Mouse (Mus musculus) heart, adult 18-20 months (tissue): Measurements from ENCODE around the gene Susd1. TPM values are rescaled to one million over a fixed set of nuclear protein-coding genes. Genes with fewer than 3 reads are reported as not detected.

ENCODE experiments used
- DNase-seq, 2 experiments: peaks; one replicate each; pipeline ENCODE4 v3.0.0; 2021 to 2022; ENCODE audit warnings: mixed read lengths in 1 of 2
- long read RNA-seq, 2 experiments: library from polyadenylated mRNA; stranded (forward); transcript quantifications; one replicate each; pipeline ENCODE4 v2.0.0; 2021
- total RNA-seq, 2 experiments: library from RNA; stranded (reverse); gene quantifications; 2 replicates each; pipeline ENCODE4 v1.2.3; 2021

Susd1 gene
- 1 to 10 TPM in 1 of 2 experiments, under 1 TPM in 1; 0.95 to 1.4 TPM for total RNA-seq
- long read RNA-seq, experiment 1, partial matches to known transcripts: 0 of 2 reads
- long read RNA-seq, experiment 1, other reads (novel, unspliced or antisense): 2 of 2 reads
- long read RNA-seq, experiment 2: 0 reads

DNA sequence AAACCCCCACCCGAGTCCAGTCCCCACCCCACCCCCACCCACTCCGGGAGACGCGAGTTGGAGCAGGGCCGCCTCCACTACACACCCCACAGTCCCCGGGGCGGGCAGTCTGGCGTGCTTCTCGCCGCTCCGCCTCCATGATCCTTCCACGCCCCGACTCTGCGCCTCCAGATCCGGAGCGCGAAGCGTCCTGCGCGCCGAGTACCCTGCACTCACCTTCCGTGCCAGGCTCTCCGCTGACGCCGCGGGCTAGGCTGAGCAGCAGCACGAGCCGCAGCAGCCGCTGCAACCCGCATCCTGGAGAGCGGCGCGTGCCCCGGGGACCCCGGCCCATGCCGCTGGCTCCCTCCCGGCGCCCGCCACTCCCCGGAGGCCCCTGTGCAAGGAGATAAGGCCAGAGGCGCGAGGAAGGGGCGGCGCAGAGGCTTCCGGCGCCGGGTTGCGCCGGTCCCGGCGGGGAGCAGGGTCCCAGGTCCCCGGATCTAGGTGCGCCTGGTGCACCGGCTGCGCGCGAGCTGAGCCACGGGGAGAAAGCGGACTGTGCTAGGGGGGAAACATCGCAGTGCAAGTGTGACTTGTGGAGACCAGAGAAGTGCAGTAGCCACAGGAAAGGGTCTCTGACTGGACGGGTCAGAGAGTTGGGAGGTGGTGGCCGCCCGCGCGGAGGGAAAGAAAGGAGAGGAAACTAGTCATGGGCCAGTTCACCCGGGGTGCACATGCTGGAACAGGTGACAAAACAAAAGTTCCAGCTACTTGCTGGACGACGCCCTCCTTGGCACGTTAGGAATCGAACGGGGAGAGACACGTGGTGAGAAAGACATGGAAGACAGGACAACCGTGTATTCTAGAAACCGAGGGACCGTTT lies at the start of gene Susd1:
Gene Susd1 (minus strand): TSS at position 644 of the 865 bp plus-strand sequence.
- DNase-seq: peak; percentile 56 to 59

DNA sequence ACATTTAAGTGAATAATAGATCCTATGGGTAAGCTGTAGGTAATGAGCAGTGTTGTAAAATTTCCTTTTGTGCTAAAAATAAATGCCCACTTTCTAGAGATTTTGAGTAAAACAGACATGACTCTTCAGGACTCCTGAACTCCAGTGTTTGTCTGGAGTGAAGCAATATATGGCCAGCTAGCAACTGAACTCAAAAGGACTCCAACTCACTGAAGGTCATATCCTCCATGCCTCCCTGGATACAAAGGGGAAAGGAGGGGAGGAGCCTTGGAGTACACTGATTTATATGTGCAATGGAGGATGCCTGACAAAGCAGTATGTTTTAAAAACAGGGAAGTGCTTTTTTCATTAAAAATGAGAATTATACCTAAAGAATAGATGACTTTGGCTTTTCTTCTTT lies 32.9 kb upstream of the Susd1 start:
- no peak for DNase-seq

DNA sequence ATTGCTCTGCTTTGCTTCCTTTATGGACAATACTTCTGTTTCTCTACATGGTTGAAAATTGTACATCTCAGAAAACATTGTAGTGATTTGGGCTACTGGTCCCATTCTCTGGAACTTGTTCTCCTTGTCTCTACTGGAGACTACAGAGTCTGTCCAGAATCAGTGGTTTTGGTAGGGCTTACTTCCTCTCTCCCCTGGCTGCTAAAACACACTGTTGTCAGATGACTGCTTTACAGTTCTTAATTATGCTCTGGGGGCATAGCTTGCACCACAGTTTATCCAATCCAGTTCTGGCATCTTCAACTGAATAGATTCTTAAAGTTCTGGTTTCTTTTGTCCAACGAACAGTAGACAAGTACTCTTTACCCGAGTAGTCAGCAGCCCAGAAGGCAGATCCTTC lies 27.0 kb upstream of the Susd1 start:
- DNase-seq: no peak

DNA sequence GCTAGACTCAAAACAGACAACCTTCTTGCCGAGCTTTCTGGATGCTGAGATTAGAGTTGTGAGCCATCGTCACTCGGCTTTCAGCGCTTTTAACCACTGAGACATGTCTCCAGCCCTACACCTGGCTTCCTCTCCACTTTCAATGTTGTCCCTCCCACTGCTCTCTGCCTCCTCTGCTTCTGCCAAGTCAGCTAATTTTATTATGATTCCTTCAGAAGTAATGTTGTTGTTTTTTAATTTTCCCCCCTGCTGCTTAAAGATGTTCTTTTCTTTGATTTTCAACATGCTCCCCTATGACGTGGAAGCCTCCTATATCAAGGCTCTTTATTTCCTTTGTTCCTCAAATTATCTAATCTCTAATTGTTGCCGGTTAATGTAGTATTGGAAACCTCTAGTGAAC lies 26.2 kb upstream of the Susd1 start:
- DNase-seq: no peak

DNA sequence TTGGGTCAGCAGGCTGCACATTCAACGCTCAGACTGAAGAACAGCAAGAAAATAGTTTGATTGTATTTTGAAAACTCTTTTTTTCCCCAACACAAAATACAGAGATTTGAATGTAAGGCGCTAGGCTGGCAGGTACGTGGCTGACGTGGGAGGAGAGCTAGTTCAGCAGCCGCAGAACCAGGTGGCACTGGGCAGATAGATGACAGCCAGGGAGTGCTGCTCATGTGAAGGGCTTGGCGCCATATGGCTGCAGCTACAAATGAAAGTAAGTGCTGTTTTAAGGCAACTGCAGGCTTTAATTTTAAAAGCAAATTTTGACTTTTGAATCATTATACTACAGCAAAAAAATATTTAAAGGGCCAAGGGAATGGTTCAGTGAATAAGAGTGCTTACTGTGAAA lies 24.1 kb upstream of the Susd1 start:
- DNase-seq: no peak

DNA sequence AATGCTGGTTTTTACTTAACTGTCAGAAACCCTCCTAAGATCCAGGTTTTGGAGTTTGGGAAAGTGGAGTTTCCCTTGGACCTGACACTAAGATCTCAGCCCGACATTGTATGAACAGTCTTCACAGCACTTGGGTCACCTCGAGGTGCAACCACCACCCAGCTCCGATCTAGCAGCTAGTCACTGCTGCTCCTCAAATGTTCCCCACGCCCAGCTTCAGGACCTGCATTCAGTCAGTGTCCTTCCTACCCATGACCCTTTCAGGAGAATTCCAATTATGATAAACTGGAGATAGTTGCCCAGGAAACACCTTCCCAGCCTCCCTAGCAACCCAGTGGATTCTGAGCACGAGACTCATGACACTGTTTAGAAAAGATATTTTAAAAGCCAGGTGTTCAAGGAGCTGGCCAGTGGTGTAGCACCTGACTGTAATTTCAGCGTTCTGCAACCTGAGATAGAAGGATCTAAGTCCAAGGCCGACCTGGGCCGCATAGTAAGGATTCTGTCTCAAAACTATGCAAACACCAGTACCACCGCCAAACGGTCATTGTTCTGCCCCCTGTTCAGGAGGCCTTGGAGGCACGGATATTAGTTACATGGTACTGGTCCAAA lies 22.8 kb upstream of the Susd1 start:
- no peak for DNase-seq

DNA sequence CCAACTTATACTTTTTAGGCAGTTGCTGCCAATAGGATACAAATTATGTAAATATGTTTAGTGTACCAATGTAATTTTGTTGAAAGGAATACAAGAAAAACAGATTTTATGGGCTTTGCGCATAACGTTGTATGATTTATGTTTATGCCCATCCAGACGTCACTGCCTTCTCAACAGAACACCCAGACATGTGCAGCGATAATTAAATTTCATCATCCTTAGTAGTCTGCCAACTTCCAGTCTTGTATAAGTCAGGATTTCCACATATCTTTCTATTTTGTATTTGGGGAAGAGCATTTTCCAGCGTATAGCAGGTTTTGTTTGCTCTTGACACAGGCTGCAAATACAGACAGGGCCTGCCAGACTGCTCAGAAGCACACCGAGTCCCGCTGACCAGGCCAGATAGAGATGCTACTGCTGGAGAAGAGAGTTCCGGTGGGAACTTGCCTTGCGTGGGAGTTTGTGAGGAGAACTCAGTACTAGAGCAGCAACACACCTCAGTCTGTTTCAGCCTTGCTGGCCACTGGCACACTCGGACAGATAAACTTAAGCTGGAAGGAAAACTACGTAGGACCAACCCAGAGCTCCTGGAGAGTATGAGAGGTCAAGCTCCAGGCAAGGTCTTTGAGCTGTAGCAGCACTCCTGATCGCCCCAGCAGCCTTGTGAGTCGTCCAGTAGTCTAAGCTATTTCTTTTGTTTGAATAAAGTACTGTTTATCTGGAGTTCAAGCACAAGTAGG lies 21.0 kb upstream of the Susd1 start:
- DNase-seq: no peak

DNA sequence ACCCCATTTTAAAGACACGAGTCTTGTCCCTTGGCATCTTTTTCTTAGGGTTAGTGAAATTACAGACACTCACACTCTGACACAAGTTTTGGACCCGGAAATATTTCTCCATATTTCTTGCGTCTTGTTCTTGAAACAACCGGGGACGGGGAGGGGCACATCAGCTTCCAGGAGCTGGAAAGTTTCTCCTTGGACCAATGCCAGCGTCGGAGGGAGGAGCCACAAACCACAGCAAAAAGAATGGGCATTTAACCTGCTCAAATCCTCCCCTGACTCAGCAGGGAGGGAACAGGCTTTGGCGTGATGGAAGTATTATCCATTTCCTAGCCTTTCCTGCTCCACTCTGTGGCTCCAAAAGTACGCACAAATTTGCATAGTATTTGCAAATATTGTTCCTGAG lies 19.5 kb upstream of the Susd1 start:
- peak; percentile 22 to 41 for DNase-seq

DNA sequence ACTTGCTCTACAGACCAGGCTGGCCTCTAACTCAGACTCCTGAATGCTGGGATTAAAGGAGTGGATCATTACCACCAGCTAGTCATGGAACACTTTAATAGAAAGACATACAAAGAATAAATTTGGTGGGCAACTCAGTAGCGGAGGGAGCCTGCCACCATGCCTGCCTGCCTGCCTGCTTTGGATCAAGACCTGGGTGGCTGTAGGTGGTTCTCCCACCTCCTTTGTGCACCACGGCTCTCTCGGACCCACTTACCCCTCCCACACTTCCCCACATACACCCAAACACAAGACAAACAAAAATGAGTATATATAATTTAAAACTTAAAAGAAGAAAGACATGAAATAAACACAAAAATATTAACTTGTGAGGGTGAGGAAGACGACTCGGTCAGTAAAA lies 18.7 kb upstream of the Susd1 start:
- DNase-seq: no peak

DNA sequence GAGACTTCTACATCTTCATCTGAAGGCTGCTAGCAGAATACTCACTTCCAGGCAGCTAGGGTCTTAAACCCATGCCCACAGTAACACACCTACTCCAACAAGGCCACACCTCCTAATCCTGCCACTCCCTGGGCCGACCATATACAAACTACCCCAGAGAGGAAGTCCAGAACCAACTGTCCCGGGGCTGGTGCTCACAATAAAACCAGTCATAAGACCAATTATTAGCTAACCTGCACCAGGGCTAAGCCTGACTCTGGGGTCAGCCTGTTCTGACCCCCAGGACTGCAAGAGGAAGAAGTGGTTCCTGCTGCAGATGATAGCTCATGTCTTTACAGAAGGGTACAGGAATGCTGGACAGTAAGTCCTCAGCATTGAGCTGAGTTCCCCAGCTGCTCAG lies 17.0 kb upstream of the Susd1 start:
- no peak for DNase-seq

DNA sequence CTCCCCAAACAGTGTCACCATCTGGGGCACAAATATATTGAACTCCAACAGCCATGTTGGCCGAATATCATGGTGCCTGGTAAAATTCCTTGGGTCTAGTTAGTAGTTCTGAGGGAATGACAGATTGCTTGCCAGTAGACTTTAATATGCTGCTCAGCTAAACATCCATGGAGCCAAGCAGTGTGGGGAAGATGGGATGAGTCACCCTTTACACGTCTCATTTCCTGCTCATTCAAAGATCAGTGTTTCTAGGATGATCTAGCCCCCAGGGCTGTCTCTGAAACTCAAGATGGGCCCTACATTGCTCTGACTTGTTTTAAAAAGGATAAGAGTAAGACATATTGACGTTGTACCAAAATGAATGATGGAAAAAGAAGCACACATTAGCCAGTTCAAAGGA lies 15.6 kb upstream of the Susd1 start:
- no peak for DNase-seq

DNA sequence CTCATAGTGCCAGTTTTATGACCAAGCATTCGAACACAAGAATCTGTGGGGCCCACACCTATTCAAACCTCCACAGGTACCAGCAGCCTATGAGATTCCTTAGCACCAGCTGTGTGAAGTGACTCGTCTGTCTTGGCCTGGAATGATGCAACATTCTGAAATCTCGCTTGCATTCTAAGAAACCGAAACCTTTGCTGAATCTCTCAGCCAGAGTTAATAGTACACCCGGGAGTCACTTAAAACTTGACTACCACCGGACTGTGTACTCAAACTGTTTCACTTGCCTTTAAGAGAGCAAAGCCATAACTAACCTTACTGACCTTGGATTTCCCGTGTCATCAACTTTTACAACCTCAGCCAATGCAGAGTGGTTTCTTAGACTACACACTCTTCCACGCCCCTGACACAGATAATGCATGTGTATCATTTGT lies 14.1 kb upstream of the Susd1 start:
- DNase-seq: no peak

DNA sequence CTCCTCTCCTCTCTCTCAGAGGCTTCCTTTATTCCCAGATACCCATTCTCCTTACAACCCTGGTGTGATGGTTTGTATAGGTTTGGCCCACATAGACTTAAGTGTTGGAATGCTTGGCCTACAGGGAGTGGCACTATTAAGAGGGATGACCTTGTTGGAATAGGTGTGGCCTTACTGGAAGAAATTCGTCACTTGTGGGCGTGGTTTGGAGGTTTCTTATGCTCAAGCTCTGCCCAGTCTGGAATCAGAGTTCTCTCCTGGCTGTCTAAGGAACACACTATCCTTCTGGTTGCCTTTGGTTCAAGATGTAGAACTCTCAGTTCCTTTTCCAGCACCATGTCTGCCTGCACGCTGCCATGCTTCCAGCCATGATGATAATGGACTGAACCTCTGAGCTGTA lies 12.5 kb upstream of the Susd1 start:
- DNase-seq: no peak

DNA sequence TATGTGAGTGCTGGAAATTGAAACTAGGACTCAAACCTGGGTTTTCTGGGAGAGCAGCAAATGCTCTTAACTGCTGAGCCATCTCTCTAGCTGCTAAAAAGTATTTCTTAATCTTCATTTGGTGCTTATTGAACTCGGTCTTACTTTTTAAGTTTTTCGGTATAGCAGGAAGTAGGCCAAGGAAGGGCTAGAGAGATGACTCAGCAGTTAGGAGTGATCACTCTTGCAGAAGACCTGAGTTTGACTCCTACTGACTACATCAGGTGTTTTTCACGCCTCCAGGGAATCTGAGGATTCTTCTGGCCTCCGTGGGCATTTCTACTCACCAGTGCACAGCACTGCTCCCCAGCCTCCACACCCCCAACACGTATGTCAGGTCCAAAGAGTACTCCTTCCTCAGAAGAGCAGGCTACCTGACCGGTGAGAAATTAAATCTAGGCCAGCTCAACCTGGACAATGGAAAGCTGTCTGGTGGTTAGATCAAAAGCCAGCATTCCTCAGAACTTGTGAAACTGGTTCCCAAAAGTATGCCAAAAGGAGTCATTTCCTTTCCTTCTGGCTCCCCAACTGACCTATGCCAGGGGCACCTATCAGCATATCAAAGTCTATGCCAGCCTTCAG lies 11.9 kb upstream of the Susd1 start:
- DNase-seq: no peak

DNA sequence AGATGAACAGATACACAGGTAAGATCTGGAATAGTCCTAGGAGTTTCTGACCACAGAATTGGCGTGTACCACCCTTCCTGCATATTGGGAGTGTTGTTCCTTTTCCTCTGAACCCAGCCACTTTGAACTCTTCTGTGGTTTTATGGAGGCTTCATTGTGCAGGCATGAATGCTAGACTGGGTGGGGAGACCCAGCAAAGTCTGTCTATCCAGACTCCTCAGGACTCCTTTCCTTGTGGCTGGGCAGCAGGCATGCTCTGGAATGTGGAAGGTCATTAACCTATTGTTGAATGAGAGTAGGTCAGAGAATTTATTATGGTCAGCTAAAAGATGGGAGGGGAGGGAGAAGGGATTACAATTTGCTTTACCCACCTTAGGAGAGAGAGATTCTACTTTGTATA lies 8.9 kb upstream of the Susd1 start:
- no peak for DNase-seq

DNA sequence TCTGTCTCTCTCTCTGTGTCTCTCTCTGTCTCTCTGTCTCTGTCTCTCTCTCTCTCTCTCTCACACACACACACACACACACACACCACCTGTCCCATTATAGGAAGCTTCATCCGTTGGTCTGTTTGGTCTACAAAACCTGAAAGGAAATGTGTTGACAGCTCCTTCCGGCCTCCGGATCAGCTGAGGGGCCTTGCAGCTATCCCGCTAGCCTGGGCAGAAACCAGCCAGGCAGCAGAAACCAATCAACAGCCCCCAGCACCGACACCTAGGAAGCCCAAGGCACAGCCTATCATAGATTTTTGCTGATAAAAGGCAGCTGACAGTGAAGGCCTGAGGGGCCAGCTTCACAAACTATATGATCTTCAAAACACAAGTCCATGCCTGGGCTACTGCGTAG lies 7.1 kb upstream of the Susd1 start:
- no peak for DNase-seq

DNA sequence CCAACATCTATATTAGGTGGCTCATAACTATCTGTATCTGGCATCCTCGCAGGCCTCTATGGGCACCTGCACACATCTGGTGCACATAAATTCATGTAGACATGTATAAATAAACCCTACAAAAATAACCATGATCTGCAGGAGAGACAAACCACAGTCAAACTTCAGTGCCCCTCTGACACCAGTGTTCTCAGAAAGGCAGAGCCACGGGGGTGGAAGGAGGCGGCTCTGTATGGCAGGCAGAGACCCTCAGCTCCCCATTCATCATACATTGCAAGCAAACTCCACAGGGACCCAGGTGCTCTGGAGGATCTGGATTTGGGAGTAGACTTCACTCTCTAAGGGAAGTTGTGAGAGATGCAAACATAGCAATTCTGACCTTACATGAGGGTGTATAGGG lies 6.6 kb upstream of the Susd1 start:
- DNase-seq: no peak

DNA sequence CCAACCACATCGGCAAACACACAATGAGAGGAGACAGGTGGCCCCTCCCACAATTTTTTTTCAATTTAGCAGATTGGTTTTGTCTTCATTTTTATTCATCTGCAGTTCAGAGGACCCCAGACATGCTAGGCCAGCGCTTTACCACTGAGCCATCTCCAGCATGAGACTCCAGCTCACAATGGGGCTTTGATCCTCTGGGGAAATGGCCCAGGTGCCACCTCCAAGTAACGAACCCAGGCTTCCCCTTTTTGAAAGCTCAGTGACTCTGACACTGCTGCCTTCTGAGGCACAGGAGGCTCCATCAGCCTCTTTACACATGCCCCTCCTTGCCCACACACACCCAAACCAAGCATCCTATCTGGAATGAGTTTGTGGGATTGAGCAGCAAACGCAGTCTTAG lies 5.7 kb upstream of the Susd1 start:
- DNase-seq: no peak

DNA sequence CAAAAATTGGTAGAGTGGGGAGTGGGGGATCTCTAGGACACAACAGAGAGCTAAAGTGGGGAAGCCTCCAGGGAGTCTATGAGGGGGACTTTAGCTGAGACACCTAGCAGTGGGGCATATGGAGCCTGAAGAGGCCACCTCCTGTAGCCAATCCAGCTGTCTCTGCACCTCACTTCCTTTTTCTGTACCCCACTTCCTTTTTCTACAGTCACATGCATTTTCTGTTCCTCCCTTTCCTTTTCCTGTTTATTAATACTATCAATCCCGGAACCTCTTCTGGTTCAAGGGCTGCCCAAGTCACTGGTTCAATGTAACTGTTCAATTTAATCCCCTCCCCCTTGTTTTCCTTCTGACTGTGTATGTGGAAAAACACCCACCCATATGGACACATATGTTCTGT lies 2.8 kb upstream of the Susd1 start:
- peak in 1 of 2 experiments; percentile 25 for DNase-seq

DNA sequence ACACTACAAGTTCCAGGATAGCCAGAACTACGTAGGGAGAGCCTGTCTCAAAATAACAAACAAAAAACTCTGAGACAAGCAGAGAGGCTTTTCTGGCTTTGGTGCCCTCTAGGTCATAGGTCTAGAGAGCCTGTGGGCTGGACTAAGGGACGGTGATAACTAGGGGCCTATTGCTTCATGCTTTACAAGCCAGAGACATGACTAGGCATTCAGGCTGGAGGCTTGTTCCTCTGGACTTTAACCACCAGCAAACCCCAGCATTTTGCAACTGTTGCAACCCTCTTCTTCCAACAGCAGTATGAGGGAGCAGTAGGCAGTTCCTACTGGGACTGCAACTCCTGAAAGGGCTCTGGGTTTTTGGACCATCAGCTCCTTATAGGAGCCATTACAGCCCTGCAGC lies 1.5 kb upstream of the Susd1 start:
- DNase-seq: peak in 1 of 2 experiments; percentile 45

DNA sequence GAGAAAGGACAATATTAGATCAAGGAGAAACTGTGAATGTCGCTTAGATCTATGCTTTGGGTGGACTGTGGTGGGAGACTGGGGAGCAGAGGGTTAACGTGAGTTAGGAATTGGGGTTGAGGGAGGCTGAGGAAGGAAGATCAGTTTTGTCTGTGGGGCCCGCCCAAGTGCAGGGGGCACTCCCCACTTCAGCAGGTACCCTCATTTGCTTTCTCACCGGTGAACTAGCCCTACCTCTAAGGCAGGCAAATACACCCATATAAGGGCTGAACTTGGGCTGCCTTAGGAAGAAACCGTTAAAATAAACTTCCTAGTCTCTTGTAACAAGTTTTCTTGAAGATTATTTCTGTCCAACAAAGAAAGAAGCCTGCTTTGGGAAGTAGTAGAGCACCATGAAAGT lies 608 bp upstream of the Susd1 start:
- no peak for DNase-seq

DNA sequence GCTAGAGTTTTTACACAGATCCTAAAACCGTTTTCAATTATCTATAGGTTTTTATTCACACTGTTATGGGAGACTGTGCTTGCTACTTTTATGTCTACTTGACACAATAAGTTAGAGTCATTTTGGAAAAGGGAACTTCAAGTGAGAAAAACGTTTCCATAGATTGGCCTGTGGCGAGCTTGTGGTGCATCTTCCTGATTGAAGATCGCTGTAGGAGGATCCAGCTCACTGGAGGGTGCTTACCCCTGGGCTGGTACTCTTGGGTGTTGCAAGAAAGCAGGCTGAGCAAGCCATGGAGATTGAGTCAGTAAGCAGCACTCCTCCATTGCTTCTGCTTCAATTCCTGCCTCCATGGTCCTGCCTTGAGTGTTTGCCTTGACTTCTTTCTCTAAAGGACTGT lies 2.5 kb downstream of the Susd1 start:
- DNase-seq: no peak

DNA sequence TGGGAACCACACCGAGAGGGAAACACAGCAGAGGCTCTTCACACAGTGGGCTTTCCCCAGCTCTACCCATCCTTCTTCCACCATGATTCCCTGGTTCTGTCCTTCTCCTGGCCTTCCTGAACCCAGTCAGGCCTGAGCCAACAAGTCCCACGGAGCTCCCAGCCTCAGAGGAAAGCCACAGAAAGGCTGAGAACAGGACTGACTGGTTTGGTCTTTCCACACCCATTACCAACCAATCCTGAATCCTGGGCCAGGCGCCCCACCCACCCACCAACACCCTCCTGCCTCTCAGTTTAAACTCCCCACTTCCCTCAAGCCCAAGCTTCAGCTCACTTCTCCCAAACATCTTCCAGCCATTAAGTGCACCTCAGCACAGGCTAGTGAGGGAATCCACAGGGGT lies 4.4 kb downstream of the Susd1 start:
- no peak for DNase-seq
